In the genomic region with DNA sequence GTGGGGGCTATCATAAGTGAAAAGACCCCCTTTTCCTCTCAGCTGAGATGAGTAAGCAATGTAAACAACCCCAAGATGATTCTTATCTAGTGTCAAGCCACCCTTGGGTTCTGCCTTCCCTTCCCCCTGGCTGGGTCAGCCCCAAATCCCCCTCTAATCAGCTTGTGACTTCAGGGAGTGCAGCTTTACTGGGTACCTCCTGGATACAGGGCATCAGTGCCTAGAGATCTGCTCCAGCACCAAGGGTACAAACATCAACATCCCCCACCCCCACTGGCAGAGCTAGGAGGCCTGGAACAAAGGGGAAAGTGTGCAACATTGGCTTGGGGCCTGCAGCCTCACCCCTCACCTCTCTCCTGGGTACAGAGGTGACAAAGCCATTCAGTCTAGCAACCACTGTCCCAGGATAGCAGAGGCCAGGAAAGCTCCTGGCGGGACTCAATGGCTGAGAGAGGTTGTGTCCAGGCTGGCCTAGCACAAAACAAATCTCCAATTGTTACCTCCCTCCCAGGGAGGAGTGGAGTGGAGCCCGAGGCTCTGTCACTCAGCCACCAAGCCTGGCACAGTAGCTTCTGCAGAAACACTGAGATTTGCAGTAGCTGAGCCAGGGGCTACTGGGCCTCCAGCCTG, we compare ENCODE assay signal across 9 mouse cellular contexts. TPM values are rescaled to one million over a fixed set of nuclear protein-coding genes. Genes with fewer than 3 reads are reported as not detected.
A peak's percentile ranks its signal among the peaks of the same experiment; 100 is the strongest.
DNase-seq lines count a peak whose midpoint lies in the region; ATAC-seq and TF ChIP-seq lines count a peak whose summit lies in the region.
"Had no signal": no experiment of that assay in that cellular context is flagged by ENCODE, and none has a peak within 500 bp of the region (broad histone marks: within the 10 kb centered on the region; RNA-seq: fewer than 3 reads in every experiment).

No protein-coding gene starts in this region.

- peaks cover 3% of the 10 kb centered on the region; the same call in 1 of the 2 replicates for H3K36me3 ChIP-seq in intestine, embryonic 15.5 days
- H3K36me3 ChIP-seq in intestine, postnatal 0 days (ENCODE audit: control insufficient read depth, insufficient read depth) = 0 out of 2 replicates have a peak, but pooled peaks cover 6% of the 10 kb centered on the region
- H3K36me3 ChIP-seq in hindbrain, embryonic 11.5 days (ENCODE audit: control insufficient read depth, insufficient read depth, low read length) = no peaks in the 10 kb centered on the region
- peaks cover 65% of the 10 kb centered on the region for H3K36me3 ChIP-seq in midbrain, embryonic 10.5 days

- H3K27ac ChIP-seq in intestine, embryonic 15.5 days = 0 out of 2 replicates have a peak overlapping the region, but pooled peaks have one; percentile 4
- H3K27ac ChIP-seq in intestine, postnatal 0 days (ENCODE audit: low read depth, low read length) = no peak overlapping the region
- no peak overlapping the region for H3K27ac ChIP-seq in hindbrain, embryonic 11.5 days (ENCODE audit: low read depth, low read length)
- H3K27ac ChIP-seq in midbrain, embryonic 10.5 days (replicated peaks) = peak overlapping the region; percentile 70

- peak; percentile 38 for DNase-seq in brain, embryonic 14.5 days (ENCODE audit: low read depth)
- DNase-seq in hindbrain, embryonic 11.5 days (ENCODE audit: low spot score) = no peak
- DNase-seq in midbrain, embryonic 10.5 days (ENCODE audit: low spot score) = no peak
- DNase-seq in adrenal gland, postnatal 25 days = no peak
- no peak for DNase-seq in urinary bladder, adult 2 months (ENCODE audit: low spot score)
- no peak for DNase-seq in right cerebral cortex, postnatal 25 days
- DNase-seq: thymus, postnatal 25 days had no signal

- H3K4me2 ChIP-seq in intestine, embryonic 15.5 days (replicated peaks) = peak overlapping the region; percentile 1; the same call in 1 of the 2 replicates
- no peak overlapping the region for H3K4me2 ChIP-seq in intestine, postnatal 0 days (replicated peaks; ENCODE audit: low read depth)
- H3K4me2 ChIP-seq in hindbrain, embryonic 11.5 days (replicated peaks; ENCODE audit: low read depth, low read length) = no peak overlapping the region; the same call in 1 of the 2 replicates

- TF ChIP-seq CTCF in intestine, postnatal 0 days (IDR thresholded peaks at IDR 0.05; ENCODE audit: low read depth) = no peak
- TF ChIP-seq CTCF in brain, embryonic 14.5 days (IDR thresholded peaks at IDR 0.05; ENCODE audit: borderline replicate concordance, extremely low read depth, insufficient read depth, insufficient read length) = no peak

- no peaks in the 10 kb centered on the region for H3K27me3 ChIP-seq in intestine, embryonic 15.5 days (replicated peaks)
- no peaks in the 10 kb centered on the region for H3K27me3 ChIP-seq in intestine, postnatal 0 days (replicated peaks; ENCODE audit: control insufficient read depth, insufficient read depth, low read length)
- H3K27me3 ChIP-seq in hindbrain, embryonic 11.5 days (ENCODE audit: control insufficient read depth, insufficient read depth, low read length) = no peaks in the 10 kb centered on the region
- no peaks in the 10 kb centered on the region for H3K27me3 ChIP-seq in midbrain, embryonic 10.5 days (ENCODE audit: low read depth, poor library complexity, severe bottlenecking)

- no peak for TF ChIP-seq POLR2A in brain, embryonic 14.5 days (IDR thresholded peaks at IDR 0.05; ENCODE audit: borderline replicate concordance, extremely low read depth, insufficient read depth, insufficient read length, poor library complexity, severe bottlenecking)

- H3K9ac ChIP-seq in intestine, embryonic 15.5 days = no peak overlapping the region
- no peak overlapping the region for H3K9ac ChIP-seq in intestine, postnatal 0 days (ENCODE audit: low read depth, low read length)
- 0 out of 2 replicates have a peak overlapping the region, but pooled peaks have one; percentile 21 for H3K9ac ChIP-seq in hindbrain, embryonic 11.5 days (ENCODE audit: low read depth, low read length)

- H3K4me1 ChIP-seq in intestine, embryonic 15.5 days (replicated peaks) = peaks cover 48% of the 10 kb centered on the region
- 0 out of 2 replicates have a peak, but pooled peaks cover 3% of the 10 kb centered on the region for H3K4me1 ChIP-seq in intestine, postnatal 0 days (replicated peaks; ENCODE audit: control insufficient read depth, insufficient read depth, low read length)
- peaks cover 14% of the 10 kb centered on the region for H3K4me1 ChIP-seq in hindbrain, embryonic 11.5 days (replicated peaks; ENCODE audit: control insufficient read depth, insufficient read depth, low read length)
- H3K4me1 ChIP-seq in midbrain, embryonic 10.5 days = peaks cover 86% of the 10 kb centered on the region

- 61% methylated on average over 2 of the region's 2 CpGs for WGBS in intestine, embryonic 15.5 days
- WGBS in intestine, postnatal 0 days = 58% methylated on average over 2 of the region's 2 CpGs
- 37% methylated on average over 2 of the region's 2 CpGs for WGBS in hindbrain, embryonic 11.5 days
- WGBS in midbrain, embryonic 10.5 days = 44% methylated on average over 2 of the region's 2 CpGs

- no peak for ATAC-seq in intestine, embryonic 15.5 days
- no peak for ATAC-seq in intestine, postnatal 0 days
- ATAC-seq in hindbrain, embryonic 11.5 days (ENCODE audit: low FRiP score) = no peak

- H3K4me3 ChIP-seq in intestine, embryonic 15.5 days (replicated peaks) = no peak overlapping the region
- H3K4me3 ChIP-seq in intestine, postnatal 0 days (ENCODE audit: low read depth, low read length) = no peak overlapping the region
- no peak overlapping the region for H3K4me3 ChIP-seq in hindbrain, embryonic 11.5 days (ENCODE audit: low read depth, low read length)
- peak overlapping the region; percentile 89 for H3K4me3 ChIP-seq in midbrain, embryonic 10.5 days

- no peaks in the 10 kb centered on the region for H3K9me3 ChIP-seq in intestine, embryonic 15.5 days
- no peaks in the 10 kb centered on the region for H3K9me3 ChIP-seq in intestine, postnatal 0 days (ENCODE audit: control insufficient read depth)
- H3K9me3 ChIP-seq in hindbrain, embryonic 11.5 days (ENCODE audit: control insufficient read depth, low read length) = no peaks in the 10 kb centered on the region
- no peaks in the 10 kb centered on the region for H3K9me3 ChIP-seq in midbrain, embryonic 10.5 days (replicated peaks)

RNA-seq across cellular contexts. Expression of gene Slc2a1, which starts 3.9 kb away (rescaled TPM):
- polyA plus RNA-seq in intestine, embryonic 15.5 days (2015; fragmentation: Nextera tagmentation; extraction: Ambion mirVana) = 132 and 136 TPM in 2 replicates
- polyA plus RNA-seq in intestine, postnatal 0 days (2015; fragmentation: Nextera tagmentation; extraction: Ambion mirVana) = 18.1 and 19.0 TPM in 2 replicates
- 94.7 and 96.9 TPM in 2 replicates for polyA plus RNA-seq in brain, embryonic 14.5 days (2012; rRNA removed)
- polyA plus RNA-seq in hindbrain, embryonic 11.5 days (2014; fragmentation: Nextera tagmentation; extraction: Ambion mirVana) = 134 and 137 TPM in 2 replicates
- polyA plus RNA-seq in midbrain, embryonic 10.5 days (2016; fragmentation: Nextera tagmentation; extraction: Ambion mirVana) = 212 and 273 TPM in 2 replicates
- total RNA-seq in adrenal gland, postnatal 25 days (2021) = 19.7 and 21.6 TPM in 2 replicates
- 36.2 and 38.7 TPM in 2 replicates for polyA plus RNA-seq in urinary bladder, adult 2 months (2012; rRNA removed)

Comparison
In these comparisons a context has a peak if more than half of its experiments do, and no peak if none do; other contexts are left out.
1. H3K27ac ChIP-seq: peak in intestine, embryonic 15.5 days (single experiment) and midbrain, embryonic 10.5 days (single experiment); none in intestine, postnatal 0 days (single experiment) and hindbrain, embryonic 11.5 days (single experiment).